Mouse (Mus musculus) megakaryocyte, embryonic 14.5 days (primary cell): ENCODE data around the gene Bhmt2. TPM values are rescaled to one million over a fixed set of nuclear protein-coding genes. Genes with fewer than 3 reads are reported as not detected.

ENCODE experiments used
- H3K27me3 ChIP-seq: replicated peaks from 2 replicates; pipeline ENCODE3; 2012; ENCODE audit warnings: inconsistent platforms
- H3K36me3 ChIP-seq: replicated peaks from 2 replicates; pipeline ENCODE3; 2012; ENCODE audit warnings: low read length, inconsistent platforms, mixed read lengths
- H3K4me1 ChIP-seq: 2 replicates; pipeline ENCODE4 v1.6.1; 2012; ENCODE audit warnings: inconsistent platforms
- H3K4me3 ChIP-seq: replicated peaks from 2 replicates; pipeline ENCODE3; 2012; ENCODE audit warnings: moderate library complexity, mild to moderate bottlenecking, inconsistent platforms
- H3K9me3 ChIP-seq: 2 replicates; pipeline ENCODE4 v1.6.1; 2012; ENCODE audit warnings: inconsistent platforms
- FLI1 ChIP-seq: IDR thresholded peaks from 2 replicates; pipeline ENCODE4 v1.6.1; 2012; ENCODE audit warnings: low read length, inconsistent platforms, mixed read lengths
- GATA1 ChIP-seq: IDR thresholded peaks from 3 replicates; pipeline ENCODE4 v1.6.1; 2012; ENCODE audit warnings: mixed read lengths, low read length, inconsistent platforms, borderline replicate concordance
- polyA plus RNA-seq: library from polyadenylated mRNA; stranded (reverse); fragments of >175 nt; gene quantifications from 2 replicates; pipeline ENCODE4 v1.2.3, GENCODE M21; 2012; ENCODE audit warnings: low replicate concordance; ENCODE audit not compliant: insufficient read depth

Bhmt2 gene
- polyA plus RNA-seq, 1 experiment: not detected

GRCm38 (mm10) chr13:93705697-93706096, 31.6 kb upstream of the Bhmt2 start:
- TF ChIP-seq GATA1 (no peak), FLI1 (no peak)
- no peak overlapping the region for H3K4me3 ChIP-seq
- 0 out of 2 replicates have a peak, but pooled peaks cover 4% of the 10 kb centered on the region for H3K9me3 ChIP-seq
- H3K4me1 ChIP-seq: no peaks in the 10 kb centered on the region
- no peaks in the 10 kb centered on the region for H3K36me3 ChIP-seq
- peaks cover 3% of the 10 kb centered on the region for H3K27me3 ChIP-seq

- Histone ChIP-seq H3K4me3 (no peak overlapping the region), H3K9me3 (peaks cover 5% of the 10 kb centered on the region; the same call in 1 of the 2 replicates), H3K36me3 (no peaks in the 10 kb centered on the region), H3K27me3 (no peaks in the 10 kb centered on the region), H3K4me1 (no peaks in the 10 kb centered on the region)
- TF ChIP-seq FLI1: no peak
- no peak for TF ChIP-seq GATA1
Measured at GRCm38 (mm10) chr13:93698866-93699265, 24.8 kb upstream of the Bhmt2 start.

- H3K9me3 ChIP-seq: no peaks in the 10 kb centered on the region
- H3K27me3 ChIP-seq: no peaks in the 10 kb centered on the region
- H3K4me1 ChIP-seq: no peaks in the 10 kb centered on the region
- TF ChIP-seq FLI1 (no peak), GATA1 (no peak)
- H3K36me3 ChIP-seq: no peaks in the 10 kb centered on the region
- H3K4me3 ChIP-seq: no peak overlapping the region
Measured at GRCm38 (mm10) chr13:93690821-93691220, 16.7 kb upstream of the Bhmt2 start.

GRCm38 (mm10) chr13:93689566-93689965, 15.5 kb upstream of the Bhmt2 start:
- no peaks in the 10 kb centered on the region for H3K9me3 ChIP-seq
- TF ChIP-seq GATA1: no peak
- no peak for TF ChIP-seq FLI1
- no peaks in the 10 kb centered on the region for H3K27me3 ChIP-seq
- no peaks in the 10 kb centered on the region for H3K36me3 ChIP-seq
- H3K4me1 ChIP-seq: no peaks in the 10 kb centered on the region
- H3K4me3 ChIP-seq: no peak overlapping the region

- Histone ChIP-seq H3K36me3 (no peaks in the 10 kb centered on the region), H3K9me3 (no peaks in the 10 kb centered on the region), H3K27me3 (no peaks in the 10 kb centered on the region), H3K4me1 (peaks cover 3% of the 10 kb centered on the region; the same call in 1 of the 2 replicates), H3K4me3 (no peak overlapping the region)
- TF ChIP-seq GATA1 (no peak), FLI1 (no peak)
Measured at GRCm38 (mm10) chr13:93687321-93687720, 13.2 kb upstream of the Bhmt2 start.

- peaks cover 3% of the 10 kb centered on the region; the same call in 1 of the 2 replicates for H3K4me1 ChIP-seq
- no peak overlapping the region for H3K4me3 ChIP-seq
- H3K27me3 ChIP-seq: no peaks in the 10 kb centered on the region
- no peaks in the 10 kb centered on the region for H3K36me3 ChIP-seq
- no peak for TF ChIP-seq GATA1
- no peak for TF ChIP-seq FLI1
- H3K9me3 ChIP-seq: no peaks in the 10 kb centered on the region
Measured at GRCm38 (mm10) chr13:93685226-93685625, 11.1 kb upstream of the Bhmt2 start.

GRCm38 (mm10) chr13:93683336-93683735, 9.2 kb upstream of the Bhmt2 start:
- no peaks in the 10 kb centered on the region for H3K36me3 ChIP-seq
- no peak overlapping the region for H3K4me3 ChIP-seq
- peaks cover 3% of the 10 kb centered on the region; the same call in 1 of the 2 replicates for H3K4me1 ChIP-seq
- peaks cover 12% of the 10 kb centered on the region for H3K9me3 ChIP-seq
- H3K27me3 ChIP-seq: no peaks in the 10 kb centered on the region
- TF ChIP-seq GATA1: no peak
- TF ChIP-seq FLI1: no peak

GRCm38 (mm10) chr13:93676864-93677263, 2.8 kb upstream of the Bhmt2 start:
- Histone ChIP-seq H3K36me3 (no peaks in the 10 kb centered on the region), H3K4me1 (no peaks in the 10 kb centered on the region), H3K4me3 (no peak overlapping the region), H3K9me3 (peaks cover 35% of the 10 kb centered on the region), H3K27me3 (peaks cover 19% of the 10 kb centered on the region)
- TF ChIP-seq GATA1 (no peak), FLI1 (no peak)

- Histone ChIP-seq H3K4me3 (no peak overlapping the region), H3K9me3 (peaks cover 32% of the 10 kb centered on the region), H3K36me3 (no peaks in the 10 kb centered on the region), H3K27me3 (peaks cover 20% of the 10 kb centered on the region), H3K4me1 (no peaks in the 10 kb centered on the region)
- TF ChIP-seq GATA1 (no peak), FLI1 (no peak)
Measured at GRCm38 (mm10) chr13:93673296-93673695, 806 bp downstream of the Bhmt2 start.

- Histone ChIP-seq H3K4me3 (no peak overlapping the region), H3K9me3 (peaks cover 26% of the 10 kb centered on the region)
Measured at GRCm38 (mm10) chr13:93672371-93672770, 1.7 kb downstream of the Bhmt2 start.

GRCm38 (mm10) chr13:93667586-93667985, 6.5 kb downstream of the Bhmt2 start:
- Histone ChIP-seq H3K4me3 (no peak overlapping the region), H3K4me1 (no peaks in the 10 kb centered on the region), H3K9me3 (peaks cover 19% of the 10 kb centered on the region; the same call in 1 of the 2 replicates), H3K36me3 (no peaks in the 10 kb centered on the region), H3K27me3 (peaks cover 5% of the 10 kb centered on the region)
- TF ChIP-seq FLI1: no peak
- TF ChIP-seq GATA1: no peak

More at GRCm38 (mm10) chr13:93672371-93672770, 1.7 kb downstream of the Bhmt2 start:
- H3K36me3 ChIP-seq: no peaks in the 10 kb centered on the region
- peaks cover 20% of the 10 kb centered on the region for H3K27me3 ChIP-seq
- TF ChIP-seq GATA1 (no peak), FLI1 (no peak)
- no peaks in the 10 kb centered on the region for H3K4me1 ChIP-seq
